Mouse (Mus musculus): ENCODE data around the gene Gm4131.

- TF ChIP-seq CTCF (IDR thresholded peaks at IDR 0.05; ENCODE audit: low read depth) (no peak), EP300 (optimal IDR thresholded peaks at IDR 0.05) (no peak)
Observed at GRCm38 (mm10) chr14:62450706-62451105, 116.0 kb downstream of the Gm4131 start.

Data from stomach, postnatal 0 days (tissue).